Mouse (Mus musculus): ENCODE results near the gene Tmem203.

Gene Tmem203

GRCm38 (mm10) chr2:25290816-25291130, 35.5 kb downstream of the Tmem203 start:
- ATAC-seq (ENCODE audit: low TSS enrichment), result no peak

- ATAC-seq (ENCODE audit: low TSS enrichment), result no peak
These were observed 36.2 kb downstream of the Tmem203 start for GRCm38 (mm10) chr2:25291184-25292053.

GRCm38 (mm10) chr2:25292054-25292544, 36.9 kb downstream of the Tmem203 start:
- ATAC-seq (ENCODE audit: low TSS enrichment), result no peak

GRCm38 (mm10) chr2:25292856-25293255, 37.6 kb downstream of the Tmem203 start:
- no peak for ATAC-seq (ENCODE audit: low TSS enrichment)

- ATAC-seq (ENCODE audit: low TSS enrichment), result no peak
These were observed 38.5 kb downstream of the Tmem203 start for GRCm38 (mm10) chr2:25293706-25294105.

- no peak for ATAC-seq (ENCODE audit: low TSS enrichment)
These were observed 41.9 kb downstream of the Tmem203 start for GRCm38 (mm10) chr2:25297093-25297492.

- no peak for ATAC-seq (ENCODE audit: low TSS enrichment)
These were observed 42.8 kb downstream of the Tmem203 start for GRCm38 (mm10) chr2:25298046-25298445.

GRCm38 (mm10) chr2:25303452-25303851, 48.2 kb downstream of the Tmem203 start:
- no peak for ATAC-seq (ENCODE audit: low TSS enrichment)

- ATAC-seq (ENCODE audit: low TSS enrichment), result peak; percentile 18; the same call in 1 of the 2 replicates
These were observed 48.9 kb downstream of the Tmem203 start for GRCm38 (mm10) chr2:25303931-25304656.

GRCm38 (mm10) chr2:25304657-25305541, 49.7 kb downstream of the Tmem203 start:
- ATAC-seq (ENCODE audit: low TSS enrichment), result 0 out of 2 replicates have a peak, but pooled peaks have one; percentile 31
